Mouse (Mus musculus): ENCODE measurements at regions not wholly inside any gene's neighbourhood (a gene's known extent, or its start where the extent isn't known, plus 50 kb on each side); places are given as distances from the start of the nearest gene placed in this dataset.

- H3K27ac ChIP-seq (ENCODE audit: low read length) = no peak overlapping the region
- H3K27me3 ChIP-seq (ENCODE audit: control insufficient read depth, insufficient read depth, low read length) = no peaks in the 10 kb centered on the region
- ATAC-seq (ENCODE audit: insufficient read depth, low FRiP score) = no peak
- no peak overlapping the region for H3K9ac ChIP-seq (ENCODE audit: low read length)
- H3K4me2 ChIP-seq (ENCODE audit: low read depth, low read length) = no peak overlapping the region
- H3K36me3 ChIP-seq (ENCODE audit: control insufficient read depth, insufficient read depth, low read length) = no peaks in the 10 kb centered on the region
- H3K4me3 ChIP-seq (replicated peaks; ENCODE audit: low read length) = no peak overlapping the region
- H3K4me1 ChIP-seq (ENCODE audit: control insufficient read depth, insufficient read depth, low read length) = peaks cover under 1% of the 10 kb centered on the region; the same call in 1 of the 2 replicates
- H3K9me3 ChIP-seq (replicated peaks; ENCODE audit: control insufficient read depth, low read length) = no peaks in the 10 kb centered on the region
- WGBS = 86% methylated on average over 10 of the region's 10 CpGs
Measured at GRCm38 (mm10) chr8:36304809-36305208, 539.2 kb downstream of the Gm19410 start.

GRCm38 (mm10) chr8:36306336-36306735, 540.7 kb downstream of the Gm19410 start:
- WGBS = 85% methylated on average over 4 of the region's 4 CpGs
- Histone ChIP-seq H3K4me2 (ENCODE audit: low read depth, low read length) (no peak overlapping the region), H3K27ac (ENCODE audit: low read length) (no peak overlapping the region), H3K9ac (ENCODE audit: low read length) (no peak overlapping the region), H3K4me1 (ENCODE audit: control insufficient read depth, insufficient read depth, low read length) (peaks cover 3% of the 10 kb centered on the region; the same call in 1 of the 2 replicates), H3K27me3 (ENCODE audit: control insufficient read depth, insufficient read depth, low read length) (no peaks in the 10 kb centered on the region), H3K4me3 (replicated peaks; ENCODE audit: low read length) (no peak overlapping the region), H3K36me3 (ENCODE audit: control insufficient read depth, insufficient read depth, low read length) (no peaks in the 10 kb centered on the region), H3K9me3 (replicated peaks; ENCODE audit: control insufficient read depth, low read length) (no peaks in the 10 kb centered on the region)
- ATAC-seq (ENCODE audit: insufficient read depth, low FRiP score) = no peak

GRCm38 (mm10) chr8:36307496-36307895, 541.9 kb downstream of the Gm19410 start:
- H3K4me2 ChIP-seq (ENCODE audit: low read depth, low read length) = no peak overlapping the region
- H3K9ac ChIP-seq (ENCODE audit: low read length) = no peak overlapping the region
- H3K4me3 ChIP-seq (replicated peaks; ENCODE audit: low read length) = no peak overlapping the region
- no peak for ATAC-seq (ENCODE audit: insufficient read depth, low FRiP score)
- H3K27ac ChIP-seq (ENCODE audit: low read length) = no peak overlapping the region
- 81% methylated on average over 8 of the region's 8 CpGs for WGBS
- H3K27me3 ChIP-seq (ENCODE audit: control insufficient read depth, insufficient read depth, low read length) = no peaks in the 10 kb centered on the region
- H3K4me1 ChIP-seq (ENCODE audit: control insufficient read depth, insufficient read depth, low read length) = peaks cover 3% of the 10 kb centered on the region; the same call in 1 of the 2 replicates
- no peaks in the 10 kb centered on the region for H3K36me3 ChIP-seq (ENCODE audit: control insufficient read depth, insufficient read depth, low read length)
- H3K9me3 ChIP-seq (replicated peaks; ENCODE audit: control insufficient read depth, low read length) = no peaks in the 10 kb centered on the region

- 74% methylated on average over 2 of the region's 2 CpGs for WGBS
- Histone ChIP-seq H3K27ac (ENCODE audit: low read length) (no peak overlapping the region), H3K9ac (ENCODE audit: low read length) (no peak overlapping the region), H3K36me3 (ENCODE audit: control insufficient read depth, insufficient read depth, low read length) (no peaks in the 10 kb centered on the region), H3K4me2 (ENCODE audit: low read depth, low read length) (no peak overlapping the region), H3K9me3 (replicated peaks; ENCODE audit: control insufficient read depth, low read length) (no peaks in the 10 kb centered on the region), H3K4me3 (replicated peaks; ENCODE audit: low read length) (no peak overlapping the region), H3K4me1 (ENCODE audit: control insufficient read depth, insufficient read depth, low read length) (peaks cover 3% of the 10 kb centered on the region; the same call in 1 of the 2 replicates), H3K27me3 (ENCODE audit: control insufficient read depth, insufficient read depth, low read length) (no peaks in the 10 kb centered on the region)
- no peak for ATAC-seq (ENCODE audit: insufficient read depth, low FRiP score)
Measured at GRCm38 (mm10) chr8:36308056-36308455, 542.5 kb downstream of the Gm19410 start.

- Histone ChIP-seq H3K4me1 (ENCODE audit: control insufficient read depth, insufficient read depth, low read length) (peaks cover 3% of the 10 kb centered on the region; the same call in 1 of the 2 replicates), H3K4me3 (replicated peaks; ENCODE audit: low read length) (no peak overlapping the region), H3K9ac (ENCODE audit: low read length) (no peak overlapping the region), H3K27me3 (ENCODE audit: control insufficient read depth, insufficient read depth, low read length) (no peaks in the 10 kb centered on the region), H3K27ac (ENCODE audit: low read length) (no peak overlapping the region), H3K36me3 (ENCODE audit: control insufficient read depth, insufficient read depth, low read length) (no peaks in the 10 kb centered on the region), H3K4me2 (ENCODE audit: low read depth, low read length) (no peak overlapping the region), H3K9me3 (replicated peaks; ENCODE audit: control insufficient read depth, low read length) (no peaks in the 10 kb centered on the region)
- WGBS = 69% methylated on average over 6 of the region's 6 CpGs
- peak; percentile 68; the same call in 1 of the 2 replicates for ATAC-seq (ENCODE audit: insufficient read depth, low FRiP score)
Measured at GRCm38 (mm10) chr8:36309326-36309725, 543.7 kb downstream of the Gm19410 start.

GRCm38 (mm10) chr8:36309952-36310351, 544.4 kb downstream of the Gm19410 start:
- H3K36me3 ChIP-seq (ENCODE audit: control insufficient read depth, insufficient read depth, low read length) = no peaks in the 10 kb centered on the region
- no peak for ATAC-seq (ENCODE audit: insufficient read depth, low FRiP score)
- H3K27ac ChIP-seq (ENCODE audit: low read length) = 0 out of 2 replicates have a peak overlapping the region, but pooled peaks have one; percentile 4
- H3K9ac ChIP-seq (ENCODE audit: low read length) = no peak overlapping the region
- WGBS = 65% methylated on average over 10 of the region's 10 CpGs
- peaks cover 3% of the 10 kb centered on the region; the same call in 1 of the 2 replicates for H3K4me1 ChIP-seq (ENCODE audit: control insufficient read depth, insufficient read depth, low read length)
- no peak overlapping the region for H3K4me2 ChIP-seq (ENCODE audit: low read depth, low read length)
- no peak overlapping the region for H3K4me3 ChIP-seq (replicated peaks; ENCODE audit: low read length)
- no peaks in the 10 kb centered on the region for H3K9me3 ChIP-seq (replicated peaks; ENCODE audit: control insufficient read depth, low read length)
- H3K27me3 ChIP-seq (ENCODE audit: control insufficient read depth, insufficient read depth, low read length) = no peaks in the 10 kb centered on the region

- no peak for ATAC-seq (ENCODE audit: insufficient read depth, low FRiP score)
- WGBS = 70% methylated on average over 5 of the region's 5 CpGs
- H3K9ac ChIP-seq (ENCODE audit: low read length) = no peak overlapping the region
Measured at GRCm38 (mm10) chr8:36311734-36312133, 546.1 kb downstream of the Gm19410 start.

GRCm38 (mm10) chr8:36312963-36313362, 547.4 kb downstream of the Gm19410 start:
- no peaks in the 10 kb centered on the region for H3K36me3 ChIP-seq (ENCODE audit: control insufficient read depth, insufficient read depth, low read length)
- 70% methylated on average over 3 of the region's 3 CpGs for WGBS
- H3K9ac ChIP-seq (ENCODE audit: low read length) = no peak overlapping the region
- no peak for ATAC-seq (ENCODE audit: insufficient read depth, low FRiP score)
- H3K27ac ChIP-seq (ENCODE audit: low read length) = no peak overlapping the region
- no peaks in the 10 kb centered on the region for H3K27me3 ChIP-seq (ENCODE audit: control insufficient read depth, insufficient read depth, low read length)
- H3K4me1 ChIP-seq (ENCODE audit: control insufficient read depth, insufficient read depth, low read length) = 0 out of 2 replicates have a peak, but pooled peaks cover 3% of the 10 kb centered on the region
- H3K4me2 ChIP-seq (ENCODE audit: low read depth, low read length) = no peak overlapping the region
- H3K9me3 ChIP-seq (replicated peaks; ENCODE audit: control insufficient read depth, low read length) = no peaks in the 10 kb centered on the region
- no peak overlapping the region for H3K4me3 ChIP-seq (replicated peaks; ENCODE audit: low read length)

More at GRCm38 (mm10) chr8:36311734-36312133, 546.1 kb downstream of the Gm19410 start:
- H3K27me3 ChIP-seq (ENCODE audit: control insufficient read depth, insufficient read depth, low read length) = no peaks in the 10 kb centered on the region
- peaks cover 3% of the 10 kb centered on the region; the same call in 1 of the 2 replicates for H3K4me1 ChIP-seq (ENCODE audit: control insufficient read depth, insufficient read depth, low read length)
- H3K36me3 ChIP-seq (ENCODE audit: control insufficient read depth, insufficient read depth, low read length) = no peaks in the 10 kb centered on the region
- H3K9me3 ChIP-seq (replicated peaks; ENCODE audit: control insufficient read depth, low read length) = no peaks in the 10 kb centered on the region
- no peak overlapping the region for H3K4me3 ChIP-seq (replicated peaks; ENCODE audit: low read length)
- H3K4me2 ChIP-seq (ENCODE audit: low read depth, low read length) = no peak overlapping the region
- no peak overlapping the region for H3K27ac ChIP-seq (ENCODE audit: low read length)

- WGBS = 85% methylated on average over 2 of the region's 2 CpGs
- no peak overlapping the region for H3K27ac ChIP-seq (ENCODE audit: low read length)
- no peaks in the 10 kb centered on the region for H3K9me3 ChIP-seq (replicated peaks; ENCODE audit: control insufficient read depth, low read length)
- H3K9ac ChIP-seq (ENCODE audit: low read length) = no peak overlapping the region
- no peaks in the 10 kb centered on the region for H3K4me1 ChIP-seq (ENCODE audit: control insufficient read depth, insufficient read depth, low read length)
- ATAC-seq (ENCODE audit: insufficient read depth, low FRiP score) = no peak
- no peaks in the 10 kb centered on the region for H3K36me3 ChIP-seq (ENCODE audit: control insufficient read depth, insufficient read depth, low read length)
- no peak overlapping the region for H3K4me3 ChIP-seq (replicated peaks; ENCODE audit: low read length)
- H3K4me2 ChIP-seq (ENCODE audit: low read depth, low read length) = no peak overlapping the region
- no peaks in the 10 kb centered on the region for H3K27me3 ChIP-seq (ENCODE audit: control insufficient read depth, insufficient read depth, low read length)
Measured at GRCm38 (mm10) chr8:36318396-36318795, 552.8 kb downstream of the Gm19410 start.

All from stomach, embryonic 16.5 days (tissue).